Mouse (Mus musculus) cerebellum, postnatal 25 days (tissue): ENCODE measurements around the gene Mthfd1.
"Not testable (repeated sequence)": the region's sequence is repeated elsewhere in the genome, so short reads cannot be mapped to it uniquely, and the experiment has no call there.

Experiments used
- DNase-seq, 2 experiments: peaks; one replicate each; pipeline ENCODE4 v3.0.0; 2021; ENCODE audit warnings: mixed read lengths in 2 of 2

The Mthfd1 gene

DNA sequence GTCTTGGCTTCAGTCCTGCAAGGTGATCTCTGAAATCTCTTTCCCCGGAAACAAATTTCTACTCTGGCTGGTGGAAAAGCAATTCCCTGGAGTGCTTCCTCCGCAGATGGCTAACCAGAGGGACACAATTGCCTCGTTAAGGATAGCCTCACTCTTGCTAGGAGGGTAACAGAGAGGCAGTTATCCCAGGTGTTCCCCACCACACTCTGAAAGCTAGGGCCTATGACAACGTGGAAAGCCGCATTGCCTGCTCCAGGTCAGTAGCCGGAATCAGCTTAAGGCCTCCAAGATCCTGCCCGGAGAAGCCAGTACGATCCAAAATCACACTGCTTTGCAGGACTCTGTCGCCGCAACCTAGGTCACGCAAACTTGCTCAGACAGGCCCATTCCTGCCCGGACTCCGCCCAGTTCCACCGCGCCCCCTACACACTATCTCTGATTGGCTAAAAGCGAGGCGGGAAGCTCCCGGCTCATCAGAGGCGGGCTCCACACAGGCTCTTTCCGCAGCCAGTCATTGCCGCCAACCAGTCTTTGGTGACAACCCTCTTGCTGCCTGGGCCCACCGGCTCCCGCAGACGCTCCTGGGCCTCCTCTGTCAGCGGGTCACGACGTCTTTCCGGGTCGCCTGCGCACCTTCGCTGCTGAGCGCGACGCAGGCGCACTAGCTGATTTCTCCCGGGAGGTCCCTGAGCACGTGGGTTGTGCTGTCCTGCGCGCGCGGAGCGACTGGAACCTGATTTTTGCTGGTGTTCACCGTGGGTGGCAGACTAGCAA, at the start of gene Mthfd1:
Mthfd1 (plus strand) TSS at position 574 of the 774 bp plus-strand sequence.
- peak; percentile 95 to 96 for DNase-seq

DNA sequence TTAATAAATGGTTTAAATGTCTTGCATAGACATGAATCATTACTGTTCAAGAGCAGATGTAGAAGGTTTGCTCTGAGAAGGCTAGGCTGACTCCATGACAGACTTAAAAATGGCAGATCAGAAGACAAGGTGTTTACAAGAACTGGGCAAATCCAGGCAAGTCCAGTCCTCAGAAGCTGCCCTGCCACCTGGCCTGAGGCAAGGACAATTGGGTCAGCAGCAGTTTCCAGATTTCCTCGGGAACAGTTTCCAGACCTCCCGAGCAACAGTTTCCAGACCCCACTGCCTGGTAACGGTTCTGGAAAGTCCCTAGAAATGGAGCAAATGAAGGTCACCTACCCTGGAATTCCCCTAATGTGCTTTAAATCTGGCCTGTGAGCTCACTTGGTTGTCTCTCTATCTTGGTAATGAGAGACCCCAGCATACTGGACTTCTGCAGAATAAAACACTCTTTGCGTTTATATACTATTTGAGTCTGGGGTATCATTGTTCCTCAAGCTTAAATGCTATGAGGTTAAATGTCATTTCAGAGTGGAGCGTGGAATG, 45.6 kb upstream of the Mthfd1 start:
- no peak for DNase-seq

DNA sequence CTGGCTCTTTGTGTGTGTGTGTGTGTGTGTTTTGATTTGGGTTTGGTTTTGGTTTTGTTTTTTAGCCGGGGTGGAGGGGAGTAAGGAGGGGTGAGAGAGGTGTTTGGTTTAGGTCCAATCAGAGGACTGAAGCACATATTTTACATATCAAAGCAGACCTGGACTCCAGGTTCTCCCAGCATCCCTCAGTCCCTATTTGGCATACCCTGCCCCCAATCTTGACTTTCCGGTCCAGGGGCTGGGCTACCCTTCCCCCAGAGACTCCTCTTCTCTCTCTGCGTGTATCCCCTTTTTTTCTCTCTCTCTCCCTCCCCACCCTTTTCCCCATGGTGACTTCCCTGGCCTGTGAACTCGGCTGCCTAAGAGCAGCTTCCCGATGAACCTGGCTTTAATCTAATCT, 40.0 kb upstream of the Mthfd1 start:
- DNase-seq = no peak

DNA sequence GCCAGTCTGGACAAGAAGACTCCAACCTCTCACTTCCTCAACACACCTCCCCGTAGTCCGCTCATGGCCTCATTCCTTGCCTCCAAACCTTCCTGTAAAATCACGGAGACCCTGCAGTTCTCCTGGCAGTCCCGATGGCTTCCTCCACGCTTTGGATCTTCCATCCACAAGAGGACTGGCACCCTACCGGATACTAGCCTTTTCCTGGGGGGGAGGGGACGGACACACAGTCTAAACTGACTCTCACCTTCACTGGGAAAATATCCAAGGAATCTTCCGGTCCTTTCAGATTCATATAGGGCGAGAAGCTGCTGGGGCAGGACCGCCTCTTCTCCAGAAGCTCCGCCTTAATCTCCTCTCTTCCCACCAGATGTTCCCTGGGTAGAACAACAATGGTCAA, 38.4 kb upstream of the Mthfd1 start:
- no peak for DNase-seq

DNA sequence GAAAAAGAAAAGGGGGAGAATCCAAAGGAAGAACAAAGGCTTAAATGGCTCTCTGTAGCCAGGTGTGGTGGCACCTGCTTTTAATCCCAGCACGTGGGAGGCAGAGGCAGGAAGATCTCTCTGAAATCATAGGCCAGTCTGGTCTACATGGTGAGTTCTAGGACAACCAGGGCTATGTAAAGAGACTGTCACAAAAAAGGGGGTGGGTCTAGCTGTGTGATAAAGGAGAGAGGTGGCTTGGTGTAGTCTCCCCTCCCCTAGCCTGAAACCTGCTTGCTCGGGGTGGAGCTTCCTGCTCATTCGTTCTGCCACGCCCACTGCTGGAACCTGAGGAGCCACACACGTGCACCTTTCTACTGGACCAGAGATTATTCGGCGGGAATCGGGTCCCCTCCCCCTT, 33.0 kb upstream of the Mthfd1 start:
- not testable (repeated sequence) for DNase-seq

DNA sequence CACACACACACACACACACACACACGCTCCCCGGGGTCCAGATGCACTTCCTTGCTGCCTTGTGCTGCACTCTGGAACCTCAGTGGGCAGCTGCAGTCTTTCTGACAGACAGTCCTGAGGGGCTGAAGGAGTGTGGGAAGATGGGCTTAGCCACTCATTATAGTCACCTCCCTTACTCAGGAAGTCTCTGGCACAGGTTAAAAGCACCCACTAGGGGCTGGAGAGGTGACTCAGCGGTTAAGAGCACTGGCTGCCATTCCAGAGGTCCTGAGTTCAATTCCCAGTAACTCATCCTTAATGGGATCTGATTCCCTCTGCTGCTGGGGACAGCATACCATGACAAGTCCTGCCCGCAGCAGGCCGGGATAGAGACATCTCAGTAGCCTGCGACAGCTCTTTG, 24.5 kb upstream of the Mthfd1 start:
- no peak for DNase-seq

DNA sequence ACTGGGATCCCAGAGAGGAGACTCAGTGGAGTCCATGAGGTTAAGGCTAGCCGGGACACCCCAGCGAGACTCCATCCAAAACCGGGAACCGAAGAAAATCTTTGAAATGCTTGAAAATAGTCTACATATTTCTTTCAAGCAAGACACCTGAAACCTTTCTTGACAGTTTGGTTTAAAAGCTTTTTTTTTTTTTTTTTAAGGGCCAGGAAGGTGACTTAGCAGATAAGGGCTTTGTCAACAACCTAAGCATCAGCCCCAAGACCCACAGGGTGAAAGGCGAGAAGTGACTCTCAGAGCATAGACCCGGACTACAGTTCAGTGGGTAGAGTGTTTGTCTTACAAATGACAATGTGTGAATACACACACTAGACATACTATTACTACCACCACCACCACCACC, 19.8 kb upstream of the Mthfd1 start:
- DNase-seq = no peak

DNA sequence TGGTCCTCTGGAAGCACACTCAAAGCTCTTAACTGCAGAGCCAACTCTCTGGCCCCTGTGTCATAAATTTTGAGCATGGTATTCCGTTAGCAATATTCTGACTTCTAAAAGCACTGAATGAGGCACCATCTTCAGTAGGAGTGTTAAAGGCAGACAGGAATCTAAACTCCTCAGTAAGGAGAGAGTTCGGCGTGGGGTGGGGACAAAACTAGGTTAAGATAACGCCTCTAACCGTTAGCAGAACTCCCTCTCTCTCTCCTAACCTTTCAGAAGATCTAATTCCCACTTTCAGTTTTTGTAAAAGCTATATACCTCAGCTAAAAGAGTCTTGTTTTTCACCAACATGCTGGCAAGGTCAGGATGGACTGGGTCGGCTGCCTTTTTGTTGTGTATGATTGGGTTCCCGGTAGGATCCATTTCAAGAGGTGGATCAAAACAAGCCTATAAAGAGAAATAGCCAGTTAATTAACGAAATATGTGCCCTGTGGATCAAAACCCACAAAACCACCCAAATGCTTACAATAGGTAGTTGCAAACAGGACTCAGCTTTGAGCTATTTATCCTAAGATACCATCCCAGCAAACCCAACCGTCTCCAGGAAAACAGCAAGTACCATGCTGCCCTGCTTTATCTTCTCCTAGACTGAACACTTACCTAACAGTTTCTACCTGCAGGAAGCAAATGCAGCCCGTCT, 15.8 kb upstream of the Mthfd1 start:
- DNase-seq = no peak

DNA sequence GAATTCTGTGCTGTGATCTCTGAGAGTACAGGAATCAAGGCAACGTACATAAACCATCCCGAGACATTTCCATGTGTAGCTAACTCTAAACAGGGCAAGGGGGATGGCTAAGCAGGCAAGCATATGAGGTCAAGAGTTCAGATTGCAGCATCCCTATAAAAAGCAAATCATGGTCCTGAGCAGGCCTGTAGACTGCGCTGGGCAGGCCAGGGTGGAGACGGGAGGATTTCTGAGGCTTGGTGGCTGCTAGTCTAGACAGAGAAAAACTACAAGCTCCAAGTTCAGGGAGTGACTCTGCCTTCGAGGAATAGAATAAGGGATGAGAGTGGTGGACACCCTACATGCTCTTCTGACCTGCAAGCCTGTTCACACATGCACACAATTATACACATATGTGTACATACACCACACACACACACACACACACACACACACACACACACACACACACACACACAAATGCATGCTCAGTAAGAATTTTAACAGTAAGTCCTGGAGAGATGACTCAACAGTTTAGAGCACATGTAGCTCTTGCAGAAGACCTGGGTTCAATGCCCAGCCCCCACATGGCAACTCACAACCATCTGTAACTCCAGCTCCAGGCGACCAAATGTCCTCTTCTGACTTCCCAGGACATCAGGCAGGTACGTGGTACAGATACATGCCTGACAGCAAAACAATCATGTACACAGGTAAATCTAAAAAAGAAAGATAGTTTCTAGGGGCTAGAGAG, 15.1 kb upstream of the Mthfd1 start:
- no peak for DNase-seq

DNA sequence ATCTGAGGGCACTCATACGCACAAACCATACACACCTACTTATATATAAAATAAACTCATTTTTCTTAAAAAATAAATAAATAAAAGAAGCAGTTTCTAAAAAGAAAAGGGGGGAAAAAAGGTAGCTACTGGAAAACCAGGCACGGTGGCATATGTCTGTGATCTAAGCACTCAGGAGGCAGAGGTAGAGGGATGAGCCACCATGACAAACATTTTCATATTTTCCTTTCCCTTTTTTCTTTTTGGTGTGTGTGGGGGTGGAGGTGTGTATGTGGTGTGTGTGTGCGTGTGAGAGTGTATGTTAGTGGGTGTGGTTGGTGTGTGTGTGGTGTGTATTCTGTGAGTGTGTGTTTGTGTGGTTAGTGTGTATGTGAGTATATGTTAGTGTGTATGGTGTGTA, 14.4 kb upstream of the Mthfd1 start:
- no peak for DNase-seq

DNA sequence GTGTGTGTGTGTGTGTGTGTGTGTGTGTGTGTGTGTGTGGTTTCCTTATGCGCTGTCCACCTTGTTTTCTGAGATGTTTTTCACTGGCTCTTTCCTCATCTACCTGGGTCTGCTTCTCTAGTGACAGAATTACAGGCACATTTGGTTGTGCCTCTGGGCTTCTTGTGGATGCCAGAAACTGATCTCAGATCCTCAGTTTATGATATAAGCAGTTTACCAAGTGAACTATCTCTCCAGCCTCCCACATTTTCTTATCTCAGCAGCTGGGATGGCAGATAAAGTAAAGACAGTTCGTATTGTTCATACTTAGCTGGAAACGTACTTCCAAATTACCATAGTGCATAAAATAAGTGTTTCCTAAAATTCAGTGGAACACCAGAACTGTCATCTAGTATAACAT, 14.0 kb upstream of the Mthfd1 start:
- DNase-seq = no peak

DNA sequence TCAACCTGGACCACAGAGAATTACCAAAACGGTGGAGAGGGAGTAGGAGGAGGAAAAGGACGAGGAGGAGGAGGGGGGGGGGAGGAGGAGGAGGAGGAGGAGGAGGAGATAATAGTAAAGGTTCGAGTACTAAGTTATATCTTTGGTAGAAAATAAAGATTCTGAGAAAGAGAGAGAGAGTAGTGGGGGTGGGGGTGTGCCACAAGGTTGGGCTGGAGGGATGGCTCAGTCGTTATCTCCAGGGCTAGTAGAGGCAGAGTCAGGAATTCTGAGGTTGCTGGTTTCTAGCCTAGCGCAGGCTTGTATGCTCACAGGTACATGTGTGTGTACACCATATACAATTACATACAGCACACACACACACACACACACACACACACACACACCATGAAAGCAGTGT, 13.3 kb upstream of the Mthfd1 start:
- no peak for DNase-seq

DNA sequence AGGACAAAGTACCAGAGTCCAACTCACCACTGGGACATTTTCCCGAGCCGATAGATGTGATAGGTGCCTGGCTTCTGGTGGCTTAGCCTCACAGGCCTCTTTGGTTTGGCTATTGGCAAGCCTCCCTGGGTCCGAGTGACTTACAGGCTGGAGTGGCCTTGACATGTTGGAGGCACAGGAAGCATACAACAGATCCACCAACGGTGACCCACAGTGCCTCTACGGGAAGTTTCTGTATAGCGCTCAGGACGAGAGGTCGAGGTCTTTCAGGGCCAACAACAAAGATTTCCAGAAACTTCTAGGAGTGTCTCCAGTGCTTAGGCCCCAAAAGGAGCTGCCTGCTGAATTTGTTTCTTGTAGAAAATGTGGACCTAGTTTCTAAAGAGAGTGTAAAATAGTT, 10.1 kb upstream of the Mthfd1 start:
- DNase-seq = no peak

DNA sequence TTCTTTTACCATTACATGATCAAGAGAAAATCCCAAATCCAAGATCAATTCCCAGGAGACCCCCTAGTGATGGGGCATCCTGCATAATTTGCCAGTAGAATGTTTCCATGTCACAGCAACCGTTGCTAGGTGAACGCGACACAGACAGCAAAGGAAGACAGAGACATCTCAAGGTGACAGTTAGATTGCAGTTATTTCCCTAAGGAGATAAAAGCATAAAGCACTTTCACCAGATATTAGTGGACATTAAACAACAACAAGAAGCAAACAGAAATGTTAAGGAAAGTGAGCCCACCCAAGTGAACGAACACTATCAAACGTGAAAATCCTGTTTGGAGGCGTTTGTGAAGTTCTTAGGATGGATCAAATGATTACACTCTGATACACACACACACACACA, 8.5 kb upstream of the Mthfd1 start, which contains the start of gene Tex21:
Tex21 (minus strand) TSS at position 101 of the 400 bp plus-strand sequence.
- no peak for DNase-seq

DNA sequence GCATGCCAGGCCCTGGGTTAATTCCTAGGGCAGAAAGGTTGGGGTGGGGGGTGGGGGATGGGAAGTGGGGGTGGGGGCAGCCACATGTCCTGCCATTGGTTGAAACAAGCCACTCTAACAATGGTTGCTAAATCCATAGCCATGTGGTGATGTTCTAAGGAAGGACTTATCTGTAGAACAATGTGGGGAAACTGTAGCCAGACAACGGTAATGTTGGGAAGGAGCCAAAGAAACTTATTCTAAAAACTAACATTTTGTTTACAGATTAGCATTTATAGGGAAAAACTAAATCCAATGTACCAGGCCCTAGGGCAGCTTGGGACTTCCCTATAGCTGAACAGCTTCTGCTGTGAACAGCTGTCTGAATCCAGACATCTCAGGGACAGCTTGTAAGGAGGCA, 2.0 kb upstream of the Mthfd1 start:
- no peak for DNase-seq

DNA sequence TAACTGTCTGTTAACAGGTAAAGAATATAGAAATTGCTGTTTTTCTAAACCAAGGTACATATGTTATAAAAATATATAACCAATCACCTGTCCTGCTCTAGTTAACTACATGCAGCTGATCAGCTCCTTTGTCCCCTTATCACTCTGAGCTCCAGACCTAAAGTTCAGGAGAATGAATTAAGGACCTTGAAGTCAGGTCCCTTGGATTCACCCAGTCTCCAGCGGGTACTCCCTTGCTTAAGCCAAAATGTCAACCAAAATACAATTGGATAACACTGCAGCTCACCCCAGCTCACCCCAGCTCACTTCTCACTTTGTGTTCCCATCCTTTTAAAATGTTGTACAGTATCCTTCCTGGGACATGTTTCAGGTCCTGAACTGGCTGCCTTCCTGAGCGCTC, 1.5 kb upstream of the Mthfd1 start:
- no peak for DNase-seq

DNA sequence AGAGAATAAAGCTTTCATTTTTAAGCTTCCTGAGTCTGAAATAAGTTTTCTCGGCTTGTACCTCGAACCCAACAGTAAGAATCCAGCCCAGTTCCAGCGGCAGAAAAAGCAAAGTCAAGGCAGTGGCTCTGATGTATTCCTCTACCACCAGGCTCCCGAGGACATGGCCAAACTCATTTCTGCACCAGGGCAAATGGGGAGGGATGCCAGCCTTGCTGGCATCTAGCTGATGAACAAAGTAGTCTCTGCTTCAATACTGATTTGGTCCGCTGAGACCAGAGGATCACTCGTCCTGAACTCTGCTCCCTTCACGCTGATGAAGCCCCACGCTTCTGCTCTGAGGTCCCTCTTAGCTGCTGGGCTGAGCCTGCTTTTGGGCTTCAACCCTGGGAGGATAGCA, 1.1 kb upstream of the Mthfd1 start:
- peak in 1 of 2 experiments; percentile 10 for DNase-seq

DNA sequence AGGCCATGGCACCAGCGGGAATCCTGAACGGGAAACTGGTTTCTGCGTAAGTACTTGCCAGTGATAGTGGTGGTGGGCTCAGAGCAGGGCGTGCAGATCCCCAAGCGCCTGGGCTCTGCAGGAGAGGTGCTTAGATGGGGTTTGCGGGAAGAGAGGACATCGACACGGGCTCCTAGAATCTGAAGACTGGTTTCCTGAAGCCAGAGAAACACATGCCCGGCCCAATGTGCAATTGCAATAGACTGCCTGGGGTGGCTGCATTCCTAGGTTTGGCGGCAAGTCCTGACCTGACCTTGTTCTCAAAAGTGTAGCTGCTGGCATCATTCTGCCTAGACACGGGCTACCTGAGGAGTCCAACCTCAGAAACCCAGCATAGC, 389 bp downstream of the Mthfd1 start:
- DNase-seq = no peak

DNA sequence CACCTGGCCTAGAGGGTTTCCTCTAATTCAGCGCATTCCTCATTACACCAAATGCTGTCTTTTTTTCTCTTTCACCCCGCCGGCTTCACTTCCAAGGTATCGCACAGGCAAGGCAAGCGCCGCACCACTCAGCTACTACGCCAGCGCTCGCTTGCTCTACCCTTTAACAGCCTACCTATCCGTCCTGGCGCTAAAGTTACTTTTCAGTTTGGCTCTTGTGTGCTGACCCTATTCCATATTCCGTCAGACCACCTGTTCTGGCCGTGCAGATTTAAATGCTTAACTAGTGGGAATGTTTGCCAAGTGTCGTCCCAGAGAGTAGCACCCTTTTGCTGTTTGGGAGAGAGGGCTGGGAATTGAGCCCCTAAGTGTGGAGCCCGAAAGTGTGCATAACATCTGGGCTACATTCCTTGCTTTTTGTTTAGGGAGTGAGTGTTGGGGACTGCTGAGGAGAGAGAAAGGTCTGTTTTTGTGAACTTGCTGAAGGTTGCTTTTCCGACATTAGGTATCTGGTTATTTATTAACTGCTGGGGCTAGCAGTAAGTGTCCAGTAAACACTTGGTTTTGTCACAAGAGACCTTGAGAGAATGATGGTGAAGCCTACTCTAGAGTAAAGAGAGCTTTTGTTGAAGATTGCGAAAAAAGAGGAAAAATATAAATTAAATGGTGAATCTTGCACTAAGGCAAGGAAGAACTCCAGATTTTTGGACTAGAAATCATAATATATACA, 1.2 kb downstream of the Mthfd1 start:
- DNase-seq = peak in 1 of 2 experiments; percentile 40

DNA sequence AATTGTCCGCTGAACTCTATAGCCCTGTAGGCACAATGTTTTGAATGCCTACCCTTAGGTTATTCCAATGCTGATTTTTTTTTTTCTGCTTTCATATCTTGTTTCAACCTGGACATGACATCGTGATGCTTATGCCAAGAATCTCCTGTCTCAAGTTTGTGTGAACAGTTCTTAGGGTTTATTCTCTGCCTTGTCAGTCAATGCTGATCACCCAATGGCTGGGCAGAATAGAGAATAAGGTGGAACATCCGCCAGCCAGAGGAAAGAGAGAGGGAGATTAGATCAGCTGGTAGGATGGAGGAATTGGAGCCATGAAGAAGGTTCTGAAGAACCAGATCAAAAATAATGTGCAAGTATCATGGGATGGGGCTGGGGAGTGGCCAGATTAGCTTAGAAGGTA, 5.6 kb downstream of the Mthfd1 start:
- DNase-seq = no peak

DNA sequence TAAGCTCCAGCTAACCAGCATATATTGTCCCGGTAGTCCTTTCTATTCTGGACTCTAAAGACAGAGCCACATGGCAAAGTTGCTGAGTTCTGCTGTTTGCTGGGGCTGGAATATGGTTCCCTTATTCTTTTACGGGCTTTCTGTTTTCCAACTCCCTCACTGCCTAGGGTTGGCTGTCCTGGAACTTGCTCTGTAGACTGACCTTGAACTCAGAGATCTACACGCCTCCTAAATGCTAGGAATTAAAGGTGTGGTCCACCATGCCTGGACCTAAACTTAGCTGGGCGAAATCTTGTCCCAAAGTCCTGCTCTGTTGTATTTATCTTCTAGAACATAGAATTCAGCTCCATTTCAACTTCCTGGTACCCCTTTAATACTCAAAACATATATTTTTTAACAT, 6.5 kb downstream of the Mthfd1 start:
- no peak for DNase-seq

DNA sequence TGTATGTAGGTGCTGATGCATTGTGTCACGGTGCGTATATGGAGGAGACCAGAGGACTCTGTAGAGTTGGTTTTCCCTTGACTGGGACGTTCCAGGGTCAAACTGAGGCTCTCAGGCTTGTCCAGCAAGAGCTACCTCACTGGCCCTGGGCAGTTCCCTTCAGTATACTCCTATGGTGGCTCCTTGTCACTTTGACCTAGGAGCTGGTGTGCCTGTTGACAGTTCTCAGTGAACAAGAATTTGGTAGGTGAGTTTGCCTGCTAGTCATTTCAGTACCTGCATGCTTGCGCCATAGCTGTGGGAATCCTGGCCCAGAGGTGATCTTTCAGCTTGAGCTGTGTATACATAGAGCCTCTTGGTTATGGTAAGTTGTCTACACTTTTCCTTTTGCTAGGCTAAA, 7.8 kb downstream of the Mthfd1 start:
- DNase-seq = no peak

DNA sequence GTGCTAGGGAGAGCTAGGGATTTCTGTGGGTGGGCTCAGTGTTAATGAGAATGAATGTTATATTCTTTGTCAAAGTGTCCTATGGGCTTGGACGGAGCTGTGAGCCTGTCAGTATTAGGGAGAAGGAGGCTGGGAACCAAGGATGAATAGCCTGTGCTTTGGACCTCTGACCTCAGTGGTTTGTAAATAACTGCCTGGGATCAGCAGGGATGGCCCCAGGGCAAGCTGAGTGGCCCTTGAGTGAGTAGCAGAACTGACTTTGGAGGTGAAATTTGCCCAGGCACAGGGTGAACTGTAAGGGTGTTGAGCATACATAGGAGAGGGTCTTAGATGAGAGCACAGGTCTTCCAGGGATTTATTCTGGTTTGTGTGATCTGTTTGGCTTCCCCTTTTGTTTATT, 8.8 kb downstream of the Mthfd1 start:
- no peak for DNase-seq
